Mouse (Mus musculus): ENCODE data around the gene Rab11fip5.
A peak's percentile ranks its signal among the peaks of the same experiment; 100 is the strongest.

DNA sequence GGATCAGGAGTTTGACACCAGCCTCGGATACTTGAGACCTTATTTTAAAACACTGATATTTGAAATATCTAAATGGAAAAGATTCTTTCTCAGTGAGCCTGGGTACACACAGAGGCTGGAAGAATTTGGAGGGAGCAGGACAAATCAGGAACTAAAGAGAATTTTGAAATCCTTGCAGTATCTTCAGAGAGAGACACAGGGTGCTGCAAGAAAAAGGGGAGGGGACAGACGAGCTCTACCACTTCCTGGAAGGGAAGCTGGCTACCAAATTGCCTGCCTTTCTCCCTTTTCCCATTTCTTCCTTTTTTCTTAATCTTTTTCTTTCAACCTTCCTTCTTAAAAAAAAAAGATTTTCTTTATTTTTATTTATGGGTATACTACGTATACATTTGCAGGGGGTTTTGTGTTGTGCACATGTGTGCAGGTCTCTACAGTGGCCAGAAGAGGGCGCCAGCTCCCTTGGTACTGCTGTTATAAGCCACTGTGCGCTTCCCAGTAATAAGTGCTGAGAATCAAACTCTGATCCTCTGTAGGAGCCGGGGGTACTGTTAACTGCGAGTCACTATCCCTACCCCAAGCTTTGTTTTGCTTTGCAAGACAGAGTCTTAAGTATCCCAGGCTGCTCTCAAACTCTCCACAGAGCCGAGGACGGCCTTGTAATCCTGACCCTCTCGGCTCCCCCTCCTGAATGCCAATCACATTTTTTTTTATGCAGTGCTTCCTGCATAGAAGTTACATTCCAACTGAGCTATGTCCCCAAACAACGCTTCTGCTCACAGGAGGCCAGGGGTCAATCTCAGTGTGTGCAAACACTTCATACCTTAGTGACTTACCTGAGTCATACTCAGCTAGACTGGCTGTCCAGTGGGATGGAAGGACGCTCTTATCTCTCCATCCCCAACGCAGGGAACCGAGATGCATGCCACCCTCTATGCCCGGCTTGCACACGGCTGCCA, 83.3 kb downstream of the Rab11fip5 start:
- TF ChIP-seq CTCF (IDR thresholded peaks at IDR 0.05; ENCODE audit: extremely low read depth, insufficient read length, insufficient replicate concordance, low read depth, low read length) (peak; percentile 42; the same call in 1 of the 2 replicates), POLR2A (IDR thresholded peaks at IDR 0.05; ENCODE audit: low read depth, low read length) (no peak)
